Mouse (Mus musculus) stomach, embryonic 14.5 days (tissue): ENCODE measurements around the gene Gm4070. TPM values are rescaled to one million over a fixed set of nuclear protein-coding genes. Genes with fewer than 3 reads are reported as not detected.
"Not testable (repeated sequence)": the region's sequence is repeated elsewhere in the genome, so short reads cannot be mapped to it uniquely, and the experiment has no call there.

Experiments
- ATAC-seq: fragments of 200-750 bp; cut with Nextera tagmentation; 2 replicates; pipeline ENCODE4 v1.8.0; 2017; ENCODE audit warnings: low read depth, moderate TSS enrichment; ENCODE audit not compliant: insufficient number of reproducible peaks, insufficient read depth, low FRiP score
- H3K27ac ChIP-seq: fragments of 300-500 bp; sonication (generic); 2 replicates; pipeline ENCODE4 v1.5.1; 2014; ENCODE audit warnings: mild to moderate bottlenecking, low read length, moderate library complexity, mixed read lengths
- H3K27me3 ChIP-seq: fragments of 300-500 bp; sonication (generic); 2 replicates; pipeline ENCODE4 v1.6.1; 2014; ENCODE audit warnings: low read length, control low read depth, mixed read lengths; ENCODE audit not compliant: control insufficient read depth, insufficient read depth
- H3K36me3 ChIP-seq: fragments of 300-500 bp; sonication (generic); 2 replicates; pipeline ENCODE4 v1.6.1; 2014; ENCODE audit warnings: mild to moderate bottlenecking, control low read depth, low read length, moderate library complexity, mixed read lengths; ENCODE audit not compliant: control insufficient read depth, insufficient read depth
- H3K4me1 ChIP-seq: fragments of 300-500 bp; sonication (generic); 2 replicates; pipeline ENCODE4 v1.6.1; 2014; ENCODE audit warnings: low read length, control low read depth, mixed read lengths; ENCODE audit not compliant: control insufficient read depth, insufficient read depth
- H3K4me2 ChIP-seq: fragments of 300-500 bp; sonication (generic); replicated peaks from 2 replicates; pipeline ENCODE4 v1.6.1; 2014; ENCODE audit warnings: low read depth, low read length, control low read depth
- H3K4me3 ChIP-seq: fragments of 300-500 bp; sonication (generic); 2 replicates; pipeline ENCODE4 v1.5.1; 2014; ENCODE audit warnings: low read depth, low read length, control low read depth
- H3K9ac ChIP-seq: fragments of 300-500 bp; sonication (generic); replicated peaks from 2 replicates; pipeline ENCODE4 v1.6.1; 2014; ENCODE audit warnings: low read depth, mild to moderate bottlenecking, control low read depth, low read length, moderate library complexity, mixed read lengths
- H3K9me3 ChIP-seq: fragments of 300-500 bp; sonication (generic); 2 replicates; pipeline ENCODE4 v1.6.1; 2016; ENCODE audit warnings: low read depth, low read length, control low read depth; ENCODE audit not compliant: control insufficient read depth
- WGBS: fragments of 180-500 bp; shearing (Covaris S2); extraction: QIAGEN DNeasy Blood & Tissue Kit; methylation state at CpG from one replicate; pipeline ENCODE4 v1.1.7; 2014; 5-methylcytosine and 5-hydroxymethylcytosine counted together
- polyA plus RNA-seq: library from polyadenylated mRNA; unstranded; fragments of >200 nt; fragmentation: Nextera tagmentation; extraction: Ambion mirVana; gene quantifications from 2 replicates; pipeline ENCODE4 v1.2.1, GENCODE M21; 2014

The Gm4070 gene
- 1.4 TPM in 1 of 2 replicates, not detected in the other for polyA plus RNA-seq

- not testable (repeated sequence) for H3K9me3 ChIP-seq, H3K4me3 ChIP-seq, H3K36me3 ChIP-seq, H3K27me3 ChIP-seq, H3K27ac ChIP-seq, H3K4me2 ChIP-seq, H3K4me1 ChIP-seq, H3K9ac ChIP-seq, ATAC-seq
- 89% methylated on average over 1 of the region's 1 CpGs for WGBS
These were observed at the start of gene Gm4070 for GRCm38 (mm10) chr7:105953812-105954211. Gene Gm4070, minus strand, starts transcription at chr7:105953967.

- not testable (repeated sequence) for ATAC-seq, H3K27me3 ChIP-seq, H3K4me2 ChIP-seq, H3K27ac ChIP-seq, H3K9me3 ChIP-seq, H3K4me1 ChIP-seq, H3K36me3 ChIP-seq, H3K4me3 ChIP-seq, H3K9ac ChIP-seq
These were observed 773 bp upstream of the Gm4070 start for GRCm38 (mm10) chr7:105954540-105954939.

GRCm38 (mm10) chr7:105952408-105952807 lies 1.4 kb downstream of the Gm4070 start:
- ATAC-seq, H3K27me3 ChIP-seq, H3K9me3 ChIP-seq, H3K27ac ChIP-seq, H3K9ac ChIP-seq, H3K4me3 ChIP-seq, H3K4me1 ChIP-seq, H3K36me3 ChIP-seq, H3K4me2 ChIP-seq: not testable (repeated sequence)
- WGBS, result no CpG with 5 or more reads among the region's 5 CpGs

GRCm38 (mm10) chr7:105945238-105945637 lies 8.5 kb downstream of the Gm4070 start:
- 58% methylated on average over 1 of the region's 3 CpGs for WGBS
- not testable (repeated sequence) for H3K9ac ChIP-seq, ATAC-seq, H3K36me3 ChIP-seq, H3K9me3 ChIP-seq, H3K27ac ChIP-seq, H3K4me1 ChIP-seq, H3K4me2 ChIP-seq, H3K27me3 ChIP-seq, H3K4me3 ChIP-seq

- no CpG with 5 or more reads among the region's 1 CpGs for WGBS
- not testable (repeated sequence) for ATAC-seq, H3K36me3 ChIP-seq, H3K27ac ChIP-seq, H3K4me2 ChIP-seq, H3K4me1 ChIP-seq, H3K9ac ChIP-seq, H3K9me3 ChIP-seq, H3K27me3 ChIP-seq, H3K4me3 ChIP-seq
These were observed 21.6 kb downstream of the Gm4070 start for GRCm38 (mm10) chr7:105932132-105932531.

GRCm38 (mm10) chr7:105883588-105884336 lies 70.0 kb downstream of the Gm4070 start:
- not testable (repeated sequence) for H3K9me3 ChIP-seq, H3K4me2 ChIP-seq, ATAC-seq, H3K27ac ChIP-seq, H3K4me1 ChIP-seq, H3K36me3 ChIP-seq, H3K4me3 ChIP-seq, H3K9ac ChIP-seq, H3K27me3 ChIP-seq
- WGBS, result no CpG with 5 or more reads among the region's 2 CpGs

GRCm38 (mm10) chr7:105879717-105880484 lies 73.9 kb downstream of the Gm4070 start:
- not testable (repeated sequence) for H3K9me3 ChIP-seq, H3K4me2 ChIP-seq, H3K27ac ChIP-seq, ATAC-seq, H3K4me1 ChIP-seq, H3K36me3 ChIP-seq, H3K9ac ChIP-seq, H3K27me3 ChIP-seq, H3K4me3 ChIP-seq
- 68% methylated on average over 1 of the region's 2 CpGs for WGBS

GRCm38 (mm10) chr7:105855718-105856560 lies 97.8 kb downstream of the Gm4070 start:
- not testable (repeated sequence) for H3K36me3 ChIP-seq, H3K9me3 ChIP-seq, H3K27ac ChIP-seq, H3K9ac ChIP-seq, H3K27me3 ChIP-seq, H3K4me1 ChIP-seq, ATAC-seq, H3K4me2 ChIP-seq, H3K4me3 ChIP-seq
- no CpG with 5 or more reads among the region's 2 CpGs for WGBS
